Mouse (Mus musculus) urinary bladder, postnatal 10 days (tissue): ENCODE measurements around the gene Scgb2b12.
"Not testable (repeated sequence)": the region's sequence is repeated elsewhere in the genome, so short reads cannot be mapped to it uniquely, and the experiment has no call there.

Source experiments
- DNase-seq: peaks from one replicate; pipeline ENCODE4 v3.0.0; 2022; ENCODE audit warnings: low spot score

The Scgb2b12 gene

GRCm38 (mm10) chr7:32327145-32327544, at the start of gene Scgb2b12:
TSS of gene Scgb2b12 (minus strand) at chr7:32327245.
- not testable (repeated sequence) for DNase-seq

GRCm38 (mm10) chr7:32333882-32334281, 6.8 kb upstream of the Scgb2b12 start, which contains the start of gene Scgb1b12:
TSS of gene Scgb1b12 (plus strand) at chr7:32334182.
- DNase-seq, result not testable (repeated sequence)
